Mouse (Mus musculus) heart, adult 9 months (tissue): ENCODE measurements around the gene Gm11437.

Experiments
- DNase-seq, 2 experiments: peaks; one replicate each; pipeline ENCODE4 v3.0.0; 2022; ENCODE audit warnings: low spot score in 2 of 2

Gene Gm11437

DNA sequence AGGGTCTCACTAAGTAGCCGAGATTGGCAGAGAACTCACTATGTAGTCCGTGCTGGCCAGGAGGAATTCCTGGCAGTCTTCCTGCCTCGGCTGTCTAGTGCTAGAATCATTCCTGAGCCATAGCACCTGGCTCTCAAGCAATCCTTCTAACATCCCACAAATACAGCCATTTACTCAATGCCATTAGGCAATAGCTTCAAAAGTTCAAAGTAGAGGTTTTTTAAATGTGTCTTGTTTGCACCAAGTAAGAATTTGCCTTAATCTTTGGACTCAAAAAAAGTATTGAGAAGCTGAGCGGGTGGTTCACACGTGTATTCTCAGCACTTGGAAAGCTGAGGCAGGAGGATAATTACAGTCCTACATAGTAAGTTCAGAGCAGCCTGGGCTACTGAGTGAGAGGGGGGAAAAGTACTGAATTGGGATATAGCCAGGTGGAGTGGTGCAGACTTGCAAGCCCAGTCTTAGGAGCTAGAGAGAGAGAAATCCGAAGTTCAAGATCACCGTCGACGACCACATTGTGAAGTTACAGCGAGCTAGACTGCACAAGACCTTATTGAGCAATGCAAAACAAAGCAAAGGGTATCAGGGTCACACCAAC lies 22.0 kb downstream of the Gm11437 start:
- DNase-seq, result no peak

DNA sequence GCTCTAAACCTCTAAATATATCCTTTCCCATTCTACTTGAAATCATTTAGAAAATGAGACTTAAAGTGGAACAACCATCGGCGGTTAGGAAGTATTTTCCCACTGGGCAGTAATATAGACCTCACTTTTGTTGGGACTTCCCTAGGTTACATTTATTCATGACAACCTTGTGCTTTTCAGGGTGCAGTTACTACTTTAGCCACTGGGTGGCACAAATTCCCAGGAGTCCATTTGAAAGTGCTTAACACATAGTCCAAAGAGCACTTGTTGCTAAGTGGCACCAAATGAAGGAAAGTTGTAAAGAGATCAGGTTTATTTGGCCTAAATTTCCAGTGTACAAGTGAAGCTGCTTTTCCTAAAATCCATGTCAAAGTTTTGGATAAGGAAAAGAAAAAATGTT lies 25.5 kb downstream of the Gm11437 start:
- DNase-seq, result peak in 1 of 2 experiments; percentile 14

DNA sequence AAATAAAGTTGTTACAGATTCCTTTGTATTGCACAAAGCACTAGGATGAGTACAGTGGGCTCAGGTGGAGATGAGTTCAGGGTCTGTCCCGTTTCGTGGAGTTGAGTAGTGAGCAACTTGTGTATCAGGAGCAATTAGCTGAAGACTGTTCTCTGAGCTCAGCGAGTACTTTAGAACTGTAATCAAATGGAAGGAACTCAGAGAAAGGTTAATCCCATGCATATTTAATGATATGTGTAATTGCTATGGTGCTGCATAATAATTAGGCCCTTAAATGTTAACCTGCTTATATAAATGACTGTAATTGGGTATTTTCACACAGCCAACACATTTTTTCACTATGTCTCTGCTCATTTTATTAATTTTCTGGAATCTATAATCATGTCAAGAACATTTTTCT lies 30.8 kb downstream of the Gm11437 start:
- DNase-seq, result no peak

DNA sequence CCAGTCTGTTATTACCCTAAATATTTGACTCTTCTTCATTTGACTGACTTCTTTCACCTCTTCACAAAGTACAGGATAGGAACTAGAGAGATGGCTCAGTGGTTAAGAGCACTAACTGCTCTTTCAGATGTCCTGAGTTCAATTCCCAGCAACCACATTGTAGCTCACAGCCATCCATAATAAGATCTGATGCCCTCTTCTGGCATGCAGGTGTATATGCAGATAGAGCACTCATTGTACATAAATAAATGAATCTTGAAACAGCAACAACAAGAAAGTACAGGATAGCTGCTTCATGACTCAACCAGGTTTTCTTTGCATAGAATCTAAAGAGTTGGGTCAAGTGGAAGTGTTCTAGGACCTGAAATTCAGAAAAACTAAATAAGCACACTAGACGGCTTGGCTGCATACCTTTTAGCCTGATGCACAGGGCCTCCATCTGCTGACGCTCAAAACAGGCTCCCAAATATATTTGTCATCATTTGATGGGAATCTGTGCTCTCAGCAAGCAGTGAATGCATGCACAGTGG lies 32.9 kb downstream of the Gm11437 start:
- DNase-seq, result no peak

DNA sequence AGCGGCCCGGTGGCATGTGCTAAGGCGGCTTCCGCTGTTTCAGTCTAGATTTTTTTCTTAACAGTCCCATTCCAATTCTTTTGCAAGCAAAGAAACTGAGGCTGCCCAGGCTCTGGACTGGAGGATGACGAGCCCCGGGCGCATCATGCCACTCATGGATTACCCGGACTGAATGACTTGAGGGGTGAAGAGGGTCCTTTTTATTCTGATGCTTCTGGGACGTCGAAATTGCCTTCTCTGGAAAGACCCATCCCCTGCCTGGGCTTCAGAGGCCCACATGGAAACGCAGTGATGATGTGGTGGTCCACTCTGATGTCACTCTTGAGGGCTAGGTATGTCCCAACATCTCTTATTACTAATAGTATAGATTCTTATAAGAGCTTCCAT lies 37.5 kb downstream of the Gm11437 start:
- no peak for DNase-seq

DNA sequence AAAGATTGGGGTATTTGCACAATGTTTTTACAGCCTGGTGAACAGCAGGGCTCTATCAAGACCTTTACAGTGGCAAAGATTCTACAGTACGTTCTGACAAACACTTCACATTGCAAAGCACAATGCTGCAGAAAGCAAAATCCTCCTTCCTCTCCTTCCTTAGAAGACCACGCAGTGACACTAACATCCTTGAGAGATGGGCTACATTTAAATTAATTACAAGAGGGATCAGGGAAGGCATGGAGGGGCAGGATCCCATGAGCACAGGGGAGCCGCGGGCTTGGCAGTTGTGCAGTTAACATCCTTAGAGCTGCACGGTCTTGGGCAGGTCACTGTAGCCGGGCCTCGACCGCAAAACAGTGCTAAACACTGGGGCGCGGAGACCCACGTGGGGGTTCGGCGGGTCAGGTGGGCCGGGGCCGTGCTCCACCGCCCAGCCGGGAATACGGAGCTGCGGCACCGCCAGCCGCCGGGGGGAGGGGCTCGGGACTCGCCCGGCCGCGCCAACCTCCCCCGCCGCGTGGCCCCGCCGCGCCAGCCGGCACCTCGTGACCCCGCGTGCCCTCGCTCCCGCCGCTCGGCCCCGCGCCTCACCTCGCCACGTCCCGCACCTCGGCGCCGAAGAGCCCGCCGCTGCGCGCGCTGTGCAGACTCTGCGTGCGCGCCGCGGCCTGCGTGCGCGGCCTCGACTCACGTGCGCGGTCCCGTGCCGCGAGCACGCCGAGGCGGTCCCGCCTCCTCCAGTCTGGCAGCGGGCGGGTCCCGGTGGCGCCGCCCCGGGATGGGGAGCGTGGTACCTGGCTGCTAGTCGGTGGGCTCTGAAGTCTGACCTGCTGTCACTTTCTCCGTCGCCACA lies 38.1 kb downstream of the Gm11437 start, which contains the start of the genes Tada2a and Acaca:
Gene Tada2a, minus strand, starts transcription at position 658 of the 856 bp plus-strand sequence.
Gene Acaca, plus strand, starts transcription at position 730 of the 856 bp plus-strand sequence.
- DNase-seq, result peak; percentile 63 to 71

DNA sequence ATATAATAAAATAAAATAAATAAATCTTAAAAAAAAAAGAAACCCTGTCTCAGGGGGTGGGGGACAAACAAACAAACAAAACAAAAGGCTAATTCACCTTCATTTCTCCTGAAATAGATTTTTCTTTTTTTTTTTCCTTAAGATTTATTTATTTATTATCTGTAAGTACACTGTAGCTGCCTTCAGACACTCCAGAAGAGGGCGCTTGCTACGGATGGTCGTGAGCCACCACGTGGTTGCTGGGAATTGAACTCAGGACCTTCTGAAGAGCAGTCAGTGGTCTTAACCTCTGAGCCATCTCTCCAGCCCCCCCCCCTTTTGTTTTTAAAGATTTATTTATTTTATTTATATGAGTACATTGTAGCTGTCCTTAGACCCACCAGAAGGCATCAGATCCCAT lies 39.3 kb downstream of the Gm11437 start:
- no peak for DNase-seq

DNA sequence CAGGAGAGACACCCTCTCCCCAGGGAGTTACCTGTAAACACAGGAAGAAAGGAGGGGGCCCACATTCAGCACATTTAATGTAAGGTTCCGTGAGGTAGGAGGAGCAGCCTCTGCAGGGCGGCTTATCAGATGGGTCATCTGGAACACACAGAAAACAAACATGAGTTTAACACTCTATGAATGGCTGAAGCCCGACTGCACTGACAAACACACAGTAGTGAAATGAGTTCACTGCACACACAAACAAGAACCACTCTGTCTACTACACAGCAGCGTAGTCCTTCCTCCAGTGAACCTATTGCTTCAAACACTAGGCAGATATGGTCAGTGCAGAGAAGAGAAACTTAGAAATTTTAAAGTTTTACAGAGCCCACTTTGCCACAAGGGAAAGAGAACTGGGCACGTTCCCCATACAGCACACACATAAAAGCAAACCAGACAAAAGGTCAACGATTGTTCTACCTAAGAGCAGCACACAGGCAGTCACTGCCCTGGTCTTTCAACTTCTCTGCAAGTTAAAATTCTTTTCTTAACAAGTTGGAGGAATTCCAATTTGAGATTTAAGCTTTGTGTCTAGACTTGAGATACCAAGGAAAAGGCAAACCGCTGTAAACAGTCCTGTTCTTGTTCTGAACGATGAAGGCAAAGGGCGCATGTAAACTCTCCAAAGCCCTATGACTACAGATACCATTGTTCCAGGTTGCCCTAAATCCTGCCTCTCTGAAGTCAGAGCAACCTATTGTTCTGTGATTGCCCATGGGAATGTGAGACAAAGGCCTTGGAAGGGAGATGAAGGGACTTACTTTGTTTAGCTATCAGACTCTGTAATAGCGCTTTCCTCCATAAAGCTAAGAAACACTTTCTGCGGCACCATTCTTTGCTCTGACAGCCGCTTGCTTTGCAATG lies 46.0 kb downstream of the Gm11437 start:
- DNase-seq, result no peak

DNA sequence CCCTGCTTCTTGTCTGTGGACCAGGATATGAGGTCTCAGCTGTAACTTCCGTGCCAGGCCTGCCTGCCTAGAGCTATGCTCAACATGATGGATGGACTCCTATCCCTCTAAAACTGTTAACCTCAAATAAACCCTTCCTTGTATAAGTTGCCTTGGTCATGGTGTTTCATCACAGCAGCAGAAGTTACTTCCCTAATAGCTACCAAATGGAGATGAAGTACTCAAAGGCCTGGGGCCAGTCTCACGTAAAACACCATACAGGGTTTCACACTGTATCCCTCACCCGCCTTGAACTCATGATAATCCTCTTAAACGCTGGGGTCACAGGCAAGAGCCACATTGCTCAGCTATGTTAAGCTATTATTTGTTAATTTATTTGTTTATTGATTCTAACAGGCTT lies 49.8 kb downstream of the Gm11437 start:
- DNase-seq, result no peak

DNA sequence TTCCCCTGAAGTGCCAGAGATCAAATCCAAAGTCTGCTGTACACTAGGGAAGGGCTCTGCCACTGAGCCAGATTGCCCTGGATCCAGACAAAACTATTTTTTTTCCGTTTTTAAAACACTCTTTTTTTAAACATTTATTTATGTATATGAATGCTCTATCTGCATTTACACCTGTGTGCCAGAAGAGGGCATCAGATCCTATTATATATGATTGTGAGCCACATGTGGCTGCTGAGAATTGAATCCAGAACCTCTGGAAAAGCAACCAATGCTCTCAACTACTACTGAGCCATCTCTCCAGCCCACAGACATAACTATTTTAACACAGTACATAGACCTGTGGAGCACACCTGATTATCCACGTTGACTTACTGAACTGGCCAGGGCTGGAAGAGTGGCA lies 51.1 kb downstream of the Gm11437 start:
- no peak for DNase-seq

DNA sequence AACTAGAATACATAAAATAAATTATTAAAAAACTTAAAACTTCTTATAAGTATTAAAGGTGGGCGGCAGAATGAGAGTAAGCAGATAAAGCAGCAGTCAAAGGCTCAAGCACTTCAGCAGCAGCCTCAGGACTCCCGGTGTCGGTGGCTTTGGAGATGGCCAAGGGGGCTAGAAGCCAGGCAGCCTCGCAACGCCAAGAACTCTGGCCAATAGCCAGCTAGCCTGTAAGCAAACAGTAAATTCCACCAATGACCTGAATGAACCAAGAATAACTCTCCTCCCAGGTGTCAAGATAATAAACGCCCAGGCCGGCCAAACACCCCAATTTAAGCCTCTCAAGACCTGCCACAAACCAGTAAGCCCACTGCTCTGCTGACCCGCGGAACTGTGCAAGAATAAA lies 51.6 kb downstream of the Gm11437 start:
- DNase-seq, result peak; percentile 37 to 45

DNA sequence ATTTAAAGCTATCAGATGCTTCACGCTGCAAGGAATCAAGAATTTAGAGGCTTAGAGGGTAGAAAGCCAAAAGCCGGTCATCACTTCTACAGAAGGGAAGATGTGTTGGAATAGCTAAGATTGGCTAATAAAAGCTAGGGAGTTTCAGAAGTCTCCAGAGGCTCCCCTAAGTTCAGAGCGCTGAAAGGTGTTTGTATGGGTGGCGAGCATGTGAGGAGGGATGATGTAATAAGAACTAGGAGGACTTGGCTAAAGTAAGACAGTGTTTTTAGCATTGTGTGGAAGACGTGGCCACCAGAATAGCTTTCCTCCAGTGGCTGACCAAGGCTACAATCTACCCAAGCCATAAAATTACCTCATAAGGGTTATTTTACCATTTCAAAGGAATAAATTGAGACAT lies 53.7 kb downstream of the Gm11437 start:
- DNase-seq, result no peak

DNA sequence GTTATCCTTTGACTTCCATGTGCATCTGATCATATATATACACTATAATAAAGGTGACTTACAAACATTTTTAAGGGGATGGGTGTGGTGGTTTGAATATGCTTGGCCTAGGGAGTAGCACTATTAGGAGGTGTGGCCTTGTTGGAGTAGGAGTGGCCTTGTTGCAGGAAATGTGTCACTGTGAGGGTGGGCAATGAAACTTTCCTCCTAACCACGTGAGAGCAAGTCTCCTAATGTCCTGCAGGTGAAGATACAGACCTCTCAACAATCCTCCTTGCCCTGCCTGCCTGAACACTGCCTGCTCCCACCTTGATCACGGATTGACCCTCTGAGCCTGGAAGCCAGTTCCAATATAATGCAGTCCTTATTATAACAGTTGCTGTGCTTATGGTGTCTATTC lies 60.1 kb downstream of the Gm11437 start:
- DNase-seq, result no peak

DNA sequence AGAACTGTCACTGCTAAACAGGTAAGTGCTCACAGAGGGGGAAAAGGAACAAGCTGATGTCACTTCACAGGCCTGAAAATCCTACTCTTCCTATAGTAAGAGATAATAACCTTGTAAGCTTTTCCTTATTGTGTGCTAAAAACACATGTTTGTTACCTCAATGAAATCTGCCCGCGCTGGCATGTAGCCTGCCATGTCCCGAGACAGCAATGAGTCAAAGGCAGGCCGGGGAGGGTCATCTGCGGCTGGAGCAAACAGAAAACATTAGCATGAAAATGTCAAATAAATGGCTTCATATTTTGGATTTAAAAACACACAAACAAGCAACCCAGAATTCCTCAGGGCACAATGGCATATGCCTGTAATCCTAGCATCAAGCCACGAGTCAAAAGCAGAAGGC lies 63.2 kb downstream of the Gm11437 start:
- DNase-seq, result no peak

DNA sequence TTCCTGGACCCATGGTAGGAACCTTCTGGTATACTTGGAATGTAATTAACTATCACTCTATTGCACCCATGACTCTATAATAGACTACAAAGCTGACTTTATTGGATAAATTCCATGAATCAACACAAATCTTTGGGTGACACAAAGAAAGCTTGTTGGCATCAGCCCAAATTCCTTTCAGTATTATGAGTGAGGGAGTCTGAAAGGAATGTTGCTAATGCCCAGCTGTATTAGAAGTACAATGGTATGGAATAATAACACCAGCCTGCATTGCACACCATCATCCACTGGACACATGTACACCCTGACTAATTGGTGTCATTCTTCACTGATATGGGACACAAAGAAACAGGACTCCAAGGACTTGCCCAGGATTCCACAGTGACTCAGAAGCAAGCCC lies 66.1 kb downstream of the Gm11437 start:
- DNase-seq, result no peak
